Mouse (Mus musculus) ES-E14 (cell line): Measurements from ENCODE around the gene Mtcl1. TPM values are rescaled to one million over a fixed set of nuclear protein-coding genes. Genes with fewer than 3 reads are reported as not detected.
A peak's percentile ranks its signal among the peaks of the same experiment; 100 is the strongest.

Experiments
- DNase-seq: peaks from one replicate; pipeline ENCODE4 v3.0.0-alpha.2; 2013; ENCODE audit warnings: low read depth, low spot score
- H3K27ac ChIP-seq: 2 replicates; pipeline ENCODE4 v1.5.1; 2012; ENCODE audit warnings: low read depth, mild to moderate bottlenecking, low read length, moderate library complexity, mixed read lengths; ENCODE audit not compliant: poor library complexity, insufficient read depth, severe bottlenecking
- H3K36me3 ChIP-seq: 2 replicates; pipeline ENCODE4 v1.6.1; 2012; ENCODE audit warnings: mild to moderate bottlenecking, low read length, moderate library complexity, mixed read lengths; ENCODE audit not compliant: control insufficient read depth, poor library complexity, insufficient read depth, severe bottlenecking
- H3K4me1 ChIP-seq, 2 experiments: fragments of 150-350 bp in 1 of 2; sonication (generic) in 1 of 2; 2 replicates each; pipeline ENCODE4 v1.6.1; 2012; ENCODE audit warnings: low read length in 2 of 2, mild to moderate bottlenecking in 1 of 2, mixed read lengths in 1 of 2; ENCODE audit not compliant: control insufficient read depth in 2 of 2, insufficient read depth in 2 of 2, poor library complexity in 1 of 2
- H3K4me3 ChIP-seq, 2 experiments: fragments of 150-350 bp in 1 of 2; sonication (generic) in 1 of 2; 2 replicates each; pipeline ENCODE4 v1.5.1; 2012; ENCODE audit warnings: low read length in 2 of 2, low read depth in 1 of 2, mild to moderate bottlenecking in 1 of 2, mixed read lengths in 1 of 2; ENCODE audit not compliant: insufficient read depth in 1 of 2, poor library complexity in 1 of 2, severe bottlenecking in 1 of 2
- H3K9ac ChIP-seq: 2 replicates; pipeline ENCODE4 v1.6.1; 2012; ENCODE audit warnings: low read depth, mild to moderate bottlenecking, low read length, mixed read lengths; ENCODE audit not compliant: poor library complexity, insufficient read depth, severe bottlenecking
- H3K9me3 ChIP-seq: fragments of 150-350 bp; sonication (generic); 2 replicates; pipeline ENCODE4 v1.6.1; 2012; ENCODE audit warnings: low read depth, mild to moderate bottlenecking, low read length; ENCODE audit not compliant: control insufficient read depth, insufficient read depth
- CHD2 ChIP-seq: IDR thresholded peaks from 2 replicates; pipeline ENCODE4 v1.6.1; 2014; ENCODE audit warnings: mild to moderate bottlenecking, low read depth, low read length, inconsistent platforms
- HCFC1 ChIP-seq: IDR thresholded peaks from 2 replicates; pipeline ENCODE4 v1.6.1; 2012; ENCODE audit warnings: low read length, inconsistent platforms, borderline replicate concordance; ENCODE audit not compliant: insufficient read depth
- MAFK ChIP-seq: IDR thresholded peaks from 2 replicates; pipeline ENCODE4 v1.6.1; 2014; ENCODE audit warnings: mild to moderate bottlenecking, low read depth, low read length, inconsistent platforms; ENCODE audit not compliant: insufficient read depth
- ZC3H11A ChIP-seq: IDR thresholded peaks from 2 replicates; pipeline ENCODE4 v1.6.1; 2012; ENCODE audit warnings: low read depth, mild to moderate bottlenecking, inconsistent platforms, low read length, borderline replicate concordance
- ZNF384 ChIP-seq: IDR thresholded peaks from 2 replicates; pipeline ENCODE4 v1.6.1; 2012; ENCODE audit warnings: low read depth, low read length, inconsistent platforms
- in situ Hi-C, 2 experiments: fragments of 600-800 bp; cut with MboI; formaldehyde crosslinking; loops; one replicate each; pipeline ENCODE4 v1.15.1; 2025; ENCODE audit warnings: low sequenced_read_pairs in 2 of 2, inconsistent platforms in 1 of 2; ENCODE audit not compliant: unreplicated experiment in 2 of 2
- total RNA-seq: library from RNA; depleted of rRNA; stranded (reverse); fragments of 300-350 nt; gene quantifications from 2 replicates; pipeline ENCODE4 v1.2.3, GENCODE M21; 2012

Mtcl1 gene
- total RNA-seq, 1 experiment, result 75.8 TPM

DNA sequence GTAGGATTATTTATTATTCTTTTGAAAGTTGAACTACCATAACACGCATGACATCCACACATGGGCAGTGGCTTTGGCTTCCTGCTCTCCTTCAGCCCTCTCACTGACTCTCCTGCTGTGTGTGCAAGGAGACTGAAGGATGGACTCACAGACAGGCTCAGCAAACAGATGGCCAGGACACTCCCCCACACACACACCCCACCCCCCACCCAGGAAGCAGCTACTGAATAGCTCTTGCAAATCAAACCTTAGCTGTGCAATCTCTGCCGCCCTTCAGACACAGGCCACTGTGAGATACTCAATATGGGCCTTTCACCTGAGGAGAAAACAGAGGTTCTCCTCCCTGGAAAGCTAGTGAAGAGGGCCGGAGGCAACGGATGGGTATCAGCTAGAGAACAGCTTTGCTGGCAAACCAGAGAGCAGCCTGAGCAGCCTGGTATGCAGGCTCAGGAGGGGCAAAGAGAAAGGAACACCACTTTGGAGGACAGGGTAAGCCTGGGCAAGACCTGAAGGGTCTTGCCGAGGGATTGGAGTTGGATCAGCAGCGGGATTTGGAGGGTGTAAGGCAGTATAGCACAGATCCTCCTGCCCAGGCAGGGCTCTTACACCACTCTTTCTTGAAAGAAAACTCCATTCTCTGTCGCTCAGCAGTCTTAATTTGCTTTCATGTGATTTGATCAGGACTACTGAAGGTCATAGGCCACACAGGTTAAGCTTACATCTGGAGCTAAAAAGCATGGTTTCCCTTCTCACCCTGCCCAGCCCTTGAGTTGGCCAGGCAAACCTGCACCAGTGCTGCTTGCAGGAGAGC, 3.1 kb downstream of the Mtcl1 start:
- no peak for DNase-seq

GRCm38 (mm10) chr17:66444059-66444700, 5.4 kb downstream of the Mtcl1 start:
- Histone ChIP-seq H3K4me1 (peaks cover 7 to 29% of the 10 kb centered on the region in 2 experiments), H3K36me3 (peaks cover 4% of the 10 kb centered on the region), H3K27ac (no peak overlapping the region), H3K4me3 (no peak overlapping the region), H3K9ac (no peak overlapping the region), H3K9me3 (no peaks in the 10 kb centered on the region)
- TF ChIP-seq ZC3H11A, result no peak
- no peak for TF ChIP-seq MAFK
- TF ChIP-seq ZNF384, result no peak
- TF ChIP-seq CHD2, result no peak
- TF ChIP-seq HCFC1, result no peak
- in situ Hi-C loops, result no loop called here
- DNase-seq, result no peak

More for the DNA sequence above, 3.1 kb downstream of the Mtcl1 start:
- TF ChIP-seq ZC3H11A (no peak), MAFK (no peak), CHD2 (no peak), HCFC1 (no peak), ZNF384 (no peak)
- H3K9me3 ChIP-seq, result no peaks in the 10 kb centered on the region
- in situ Hi-C loops, result no loop called here
- peaks cover 5 to 19% of the 10 kb centered on the region in 2 experiments for H3K4me1 ChIP-seq
- peak overlapping the region; percentile 35; the same call in 1 of the 2 replicates for H3K27ac ChIP-seq
- peaks cover 4% of the 10 kb centered on the region for H3K36me3 ChIP-seq
- peak overlapping the region; percentile 63 for H3K9ac ChIP-seq
- peak overlapping the region; percentile 88 to 90 for H3K4me3 ChIP-seq

GRCm38 (mm10) chr17:66439888-66440287, 9.7 kb downstream of the Mtcl1 start:
- no peak overlapping the region for H3K9ac ChIP-seq
- in situ Hi-C loops, result no loop called here
- H3K9me3 ChIP-seq, result no peaks in the 10 kb centered on the region
- H3K27ac ChIP-seq, result peak overlapping the region; percentile 92
- TF ChIP-seq ZNF384 (no peak), CHD2 (no peak), MAFK (no peak), ZC3H11A (no peak), HCFC1 (no peak)
- DNase-seq, result no peak
- peak overlapping the region in 1 of 2 experiments; percentile 26; a peak in 1 of 4 replicates for H3K4me3 ChIP-seq
- peaks cover 30% of the 10 kb centered on the region for H3K36me3 ChIP-seq
- H3K4me1 ChIP-seq, result peaks cover 14 to 27% of the 10 kb centered on the region in 2 experiments

DNA sequence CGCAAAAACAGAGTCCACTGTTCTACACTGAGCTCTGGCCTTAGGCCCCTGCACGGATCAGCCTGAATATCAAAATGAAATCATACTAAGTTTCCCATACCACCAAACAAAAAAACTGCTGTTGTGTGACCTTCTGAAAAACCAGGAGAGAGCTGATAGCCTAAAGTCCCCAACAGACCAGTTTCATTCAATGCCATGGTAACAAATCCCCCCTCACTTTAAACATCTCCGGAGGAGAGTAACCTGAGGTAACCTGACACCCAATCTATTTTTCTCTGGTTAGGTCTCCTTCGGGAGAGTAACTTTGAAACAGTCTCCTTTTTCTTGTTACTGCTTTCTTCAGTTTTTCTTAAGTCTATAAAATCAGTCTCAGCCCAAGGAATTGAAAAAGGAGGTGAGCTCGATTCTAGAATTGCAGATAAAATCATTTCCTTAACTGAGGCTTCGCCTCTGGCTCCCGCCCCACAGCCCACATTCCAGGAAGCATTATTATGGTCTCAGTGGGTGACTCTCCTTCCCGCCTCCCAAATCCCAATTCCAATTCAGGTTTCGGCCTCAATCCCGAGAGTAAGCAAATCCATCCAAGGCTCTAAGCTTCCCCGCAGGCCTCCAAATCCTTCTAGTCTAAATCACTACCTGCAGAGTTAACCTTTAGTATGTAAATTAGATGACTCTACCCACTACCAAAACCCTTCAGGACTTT, 10.3 kb downstream of the Mtcl1 start:
- H3K4me1 ChIP-seq, result peaks cover 14 to 23% of the 10 kb centered on the region in 2 experiments
- TF ChIP-seq CHD2 (peak; percentile 59; the same call in 1 of the 2 replicates), ZNF384 (no peak)
- H3K27ac ChIP-seq, result peak overlapping the region; percentile 92; the same call in 1 of the 2 replicates
- peak overlapping the region in 1 of 2 experiments; percentile 17; a peak in 1 of 4 replicates for H3K4me3 ChIP-seq
- in situ Hi-C loops, result no loop called here
- DNase-seq, result peak; percentile 81
- peaks cover 34% of the 10 kb centered on the region for H3K36me3 ChIP-seq
- no peaks in the 10 kb centered on the region for H3K9me3 ChIP-seq
- no peak overlapping the region; the same call in 1 of the 2 replicates for H3K9ac ChIP-seq
